Mouse (Mus musculus) ES-E14 (cell line): Measurements from ENCODE around the gene Pum1. TPM values are rescaled to one million over a fixed set of nuclear protein-coding genes. Genes with fewer than 3 reads are reported as not detected.

Experiments
- DNase-seq: peaks from one replicate; pipeline ENCODE4 v3.0.0-alpha.2; 2013; ENCODE audit warnings: low read depth, low spot score
- H3K27ac ChIP-seq: 2 replicates; pipeline ENCODE4 v1.5.1; 2012; ENCODE audit warnings: low read depth, mild to moderate bottlenecking, low read length, moderate library complexity, mixed read lengths; ENCODE audit not compliant: poor library complexity, insufficient read depth, severe bottlenecking
- H3K36me3 ChIP-seq: 2 replicates; pipeline ENCODE4 v1.6.1; 2012; ENCODE audit warnings: mild to moderate bottlenecking, low read length, moderate library complexity, mixed read lengths; ENCODE audit not compliant: control insufficient read depth, poor library complexity, insufficient read depth, severe bottlenecking
- H3K4me1 ChIP-seq, 2 experiments: fragments of 150-350 bp in 1 of 2; sonication (generic) in 1 of 2; 2 replicates each; pipeline ENCODE4 v1.6.1; 2012; ENCODE audit warnings: low read length in 2 of 2, mild to moderate bottlenecking in 1 of 2, mixed read lengths in 1 of 2; ENCODE audit not compliant: control insufficient read depth in 2 of 2, insufficient read depth in 2 of 2, poor library complexity in 1 of 2
- H3K4me3 ChIP-seq, 2 experiments: fragments of 150-350 bp in 1 of 2; sonication (generic) in 1 of 2; 2 replicates each; pipeline ENCODE4 v1.5.1; 2012; ENCODE audit warnings: low read length in 2 of 2, low read depth in 1 of 2, mild to moderate bottlenecking in 1 of 2, mixed read lengths in 1 of 2; ENCODE audit not compliant: insufficient read depth in 1 of 2, poor library complexity in 1 of 2, severe bottlenecking in 1 of 2
- H3K9ac ChIP-seq: 2 replicates; pipeline ENCODE4 v1.6.1; 2012; ENCODE audit warnings: low read depth, mild to moderate bottlenecking, low read length, mixed read lengths; ENCODE audit not compliant: poor library complexity, insufficient read depth, severe bottlenecking
- H3K9me3 ChIP-seq: fragments of 150-350 bp; sonication (generic); 2 replicates; pipeline ENCODE4 v1.6.1; 2012; ENCODE audit warnings: low read depth, mild to moderate bottlenecking, low read length; ENCODE audit not compliant: control insufficient read depth, insufficient read depth
- CHD2 ChIP-seq: IDR thresholded peaks from 2 replicates; pipeline ENCODE4 v1.6.1; 2014; ENCODE audit warnings: mild to moderate bottlenecking, low read depth, low read length, inconsistent platforms
- HCFC1 ChIP-seq: IDR thresholded peaks from 2 replicates; pipeline ENCODE4 v1.6.1; 2012; ENCODE audit warnings: low read length, inconsistent platforms, borderline replicate concordance; ENCODE audit not compliant: insufficient read depth
- MAFK ChIP-seq: IDR thresholded peaks from 2 replicates; pipeline ENCODE4 v1.6.1; 2014; ENCODE audit warnings: mild to moderate bottlenecking, low read depth, low read length, inconsistent platforms; ENCODE audit not compliant: insufficient read depth
- ZC3H11A ChIP-seq: IDR thresholded peaks from 2 replicates; pipeline ENCODE4 v1.6.1; 2012; ENCODE audit warnings: low read depth, mild to moderate bottlenecking, inconsistent platforms, low read length, borderline replicate concordance
- ZNF384 ChIP-seq: IDR thresholded peaks from 2 replicates; pipeline ENCODE4 v1.6.1; 2012; ENCODE audit warnings: low read depth, low read length, inconsistent platforms
- in situ Hi-C, 2 experiments: fragments of 600-800 bp; cut with MboI; formaldehyde crosslinking; loops; one replicate each; pipeline ENCODE4 v1.15.1; 2025; ENCODE audit warnings: low sequenced_read_pairs in 2 of 2, inconsistent platforms in 1 of 2; ENCODE audit not compliant: unreplicated experiment in 2 of 2
- total RNA-seq: library from RNA; depleted of rRNA; stranded (reverse); fragments of 300-350 nt; gene quantifications from 2 replicates; pipeline ENCODE4 v1.2.3, GENCODE M21; 2012

Pum1 gene
- total RNA-seq, 1 experiment: 101 TPM

GRCm38 (mm10) chr4:130738527-130738926 is 75.4 kb downstream of the Pum1 start:
- no peak overlapping the region for H3K4me3 ChIP-seq
- H3K36me3 ChIP-seq: peaks cover 19% of the 10 kb centered on the region
- H3K9me3 ChIP-seq: no peaks in the 10 kb centered on the region
- peaks cover 0 to 6% of the 10 kb centered on the region in 2 experiments; a peak in 1 of 4 replicates for H3K4me1 ChIP-seq
- in situ Hi-C loops: no loop called here
- no peak overlapping the region for H3K9ac ChIP-seq
- TF ChIP-seq MAFK (no peak), ZC3H11A (no peak), CHD2 (no peak), HCFC1 (no peak), ZNF384 (no peak)
- DNase-seq: peak; percentile 55
- no peak overlapping the region for H3K27ac ChIP-seq

- TF ChIP-seq ZC3H11A (no peak), HCFC1 (no peak), CHD2 (no peak), ZNF384 (no peak), MAFK (no peak)
- no peak for DNase-seq
- Histone ChIP-seq H3K4me3 (no peak overlapping the region), H3K36me3 (peaks cover 40% of the 10 kb centered on the region), H3K9me3 (no peaks in the 10 kb centered on the region), H3K27ac (no peak overlapping the region), H3K9ac (no peak overlapping the region), H3K4me1 (peaks cover 0 to 6% of the 10 kb centered on the region in 2 experiments; a peak in 1 of 4 replicates)
- in situ Hi-C loops: no loop called here
These were observed 80.9 kb downstream of the Pum1 start for GRCm38 (mm10) chr4:130744058-130744457.

GRCm38 (mm10) chr4:130745561-130746306 is 82.6 kb downstream of the Pum1 start:
- Histone ChIP-seq H3K9ac (no peak overlapping the region), H3K27ac (no peak overlapping the region), H3K4me3 (no peak overlapping the region), H3K4me1 (peaks cover 0 to 7% of the 10 kb centered on the region in 2 experiments; a peak in 1 of 4 replicates), H3K9me3 (no peaks in the 10 kb centered on the region), H3K36me3 (peaks cover 45% of the 10 kb centered on the region)
- no peak for DNase-seq
- in situ Hi-C loops: no loop called here
- TF ChIP-seq MAFK (no peak), ZNF384 (no peak), HCFC1 (no peak), CHD2 (no peak), ZC3H11A (no peak)

GRCm38 (mm10) chr4:130749566-130749965 is 86.4 kb downstream of the Pum1 start:
- DNase-seq: no peak
- Histone ChIP-seq H3K9ac (no peak overlapping the region), H3K4me1 (peaks cover 0 to 4% of the 10 kb centered on the region in 2 experiments; a peak in 3 of 4 replicates), H3K4me3 (no peak overlapping the region), H3K27ac (no peak overlapping the region), H3K36me3 (peaks cover 59% of the 10 kb centered on the region), H3K9me3 (no peaks in the 10 kb centered on the region)
- TF ChIP-seq HCFC1 (no peak), CHD2 (no peak), MAFK (no peak), ZC3H11A (no peak), ZNF384 (no peak)
- in situ Hi-C loops: no loop called here
